Comparison of ENCODE assay signal across 9 mouse cellular contexts in the genomic region with DNA sequence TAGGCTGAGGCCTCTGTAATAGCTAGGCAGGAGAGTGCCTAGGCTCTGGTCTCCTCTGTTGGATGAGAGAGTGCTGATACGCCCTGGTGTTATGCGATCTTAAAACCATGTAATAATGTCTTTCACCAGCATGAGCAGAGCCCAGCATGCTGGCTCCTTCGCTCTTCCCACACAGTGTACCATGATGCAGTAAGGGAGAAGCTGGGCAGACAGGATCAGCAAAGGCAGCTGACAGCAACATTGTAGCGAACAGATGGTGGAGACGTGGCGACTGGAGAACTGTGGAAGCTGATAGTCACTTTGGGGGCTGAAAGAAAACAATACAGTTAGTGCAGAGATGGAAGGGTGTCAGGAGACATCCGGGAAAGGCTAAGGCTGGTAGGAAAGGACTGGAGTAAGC.
DNase-seq lines count a peak whose midpoint lies in the region; ATAC-seq lines count a peak whose summit lies in the region.
"Had no signal": no experiment of that assay in that cellular context is flagged by ENCODE, and none has a peak within 500 bp of the region (broad histone marks: within the 10 kb centered on the region; RNA-seq: fewer than 3 reads in every experiment).

No protein-coding gene starts in this region.

- peak; percentile 28 for DNase-seq in embryo, embryonic 10 days (ENCODE audit: low spot score)
- no peak for DNase-seq in embryo, embryonic 9.5 days (ENCODE audit: extremely low spot score)
- peak; percentile 44 for DNase-seq in left cerebral cortex, postnatal 4 days
- no peak for DNase-seq in natural killer cell, adult 2 months (ENCODE audit: low spot score in 2 of 2)
- DNase-seq in adrenal gland, adult 2 months, result no peak
- no peak for DNase-seq in cerebellum, postnatal 25 days
- DNase-seq: thymus, postnatal 25 days had no signal

- WGBS in midbrain, embryonic 13.5 days, result 71% methylated on average over 7 of the region's 7 CpGs
- 68% methylated on average over 7 of the region's 7 CpGs for WGBS in midbrain, embryonic 15.5 days

- 0 out of 2 replicates have a peak, but pooled peaks have one; percentile 30 for ATAC-seq in midbrain, embryonic 13.5 days
- no peak for ATAC-seq in midbrain, embryonic 15.5 days (replicated peaks)

- no peak overlapping the region for H3K4me3 ChIP-seq in midbrain, embryonic 13.5 days (replicated peaks)
- H3K4me3 ChIP-seq in midbrain, embryonic 15.5 days, result no peak overlapping the region

- H3K9ac ChIP-seq in midbrain, embryonic 13.5 days (replicated peaks), result no peak overlapping the region
- no peak overlapping the region for H3K9ac ChIP-seq in midbrain, embryonic 15.5 days

- peaks cover 6% of the 10 kb centered on the region; the same call in 1 of the 2 replicates for H3K4me1 ChIP-seq in midbrain, embryonic 13.5 days (replicated peaks)
- peaks cover 11% of the 10 kb centered on the region for H3K4me1 ChIP-seq in midbrain, embryonic 15.5 days

- no peaks in the 10 kb centered on the region for H3K36me3 ChIP-seq in midbrain, embryonic 13.5 days
- no peaks in the 10 kb centered on the region for H3K36me3 ChIP-seq in midbrain, embryonic 15.5 days (replicated peaks)

- intact Hi-C loops in left cerebral cortex, postnatal 4 days (cut with DNase I), result no loop called here

- H3K4me2 ChIP-seq in midbrain, embryonic 13.5 days (replicated peaks), result no peak overlapping the region
- H3K4me2 ChIP-seq in midbrain, embryonic 15.5 days, result no peak overlapping the region

- H3K27me3 ChIP-seq in midbrain, embryonic 13.5 days, result no peaks in the 10 kb centered on the region
- no peaks in the 10 kb centered on the region for H3K27me3 ChIP-seq in midbrain, embryonic 15.5 days (replicated peaks)

- no peaks in the 10 kb centered on the region for H3K9me3 ChIP-seq in midbrain, embryonic 13.5 days
- H3K9me3 ChIP-seq in midbrain, embryonic 15.5 days, result no peaks in the 10 kb centered on the region

- no peak overlapping the region for H3K27ac ChIP-seq in midbrain, embryonic 13.5 days
- H3K27ac ChIP-seq in midbrain, embryonic 15.5 days, result no peak overlapping the region

Comparison
In these comparisons a context has a peak if more than half of its experiments do, and no peak if none do; other contexts are left out.
1. DNase-seq: peak in embryo, embryonic 10 days (single experiment) and left cerebral cortex, postnatal 4 days (single experiment); none in embryo, embryonic 9.5 days (single experiment), natural killer cell, adult 2 months (0 of 2), adrenal gland, adult 2 months (single experiment) and cerebellum, postnatal 25 days (0 of 2).